Mouse (Mus musculus) midbrain, postnatal 0 days (tissue): ENCODE results near the gene Gm36079. TPM values are rescaled to one million over a fixed set of nuclear protein-coding genes. Genes with fewer than 3 reads are reported as not detected.
"Not testable (repeated sequence)": the region's sequence is repeated elsewhere in the genome, so short reads cannot be mapped to it uniquely, and the experiment has no call there.

Experiments
- ATAC-seq: fragments of 200-750 bp; cut with Nextera tagmentation; 2 replicates; pipeline ENCODE4 v1.8.0; 2017; ENCODE audit warnings: moderate number of reproducible peaks, mild to moderate bottlenecking, moderate TSS enrichment, moderate library complexity; ENCODE audit not compliant: low FRiP score
- DNase-seq: peaks from one replicate; pipeline ENCODE4 v3.0.0-alpha.2; 2015; ENCODE audit warnings: low spot score
- H3K27ac ChIP-seq: fragments of 300-500 bp; sonication (generic); 2 replicates; pipeline ENCODE4 v1.5.1; 2014; ENCODE audit warnings: low read depth, mild to moderate bottlenecking, low read length, mixed read lengths
- H3K27me3 ChIP-seq: fragments of 300-500 bp; sonication (generic); 2 replicates; pipeline ENCODE4 v1.6.1; 2014; ENCODE audit warnings: low read length, control low read depth, mixed read lengths; ENCODE audit not compliant: insufficient read depth
- H3K36me3 ChIP-seq: fragments of 300-500 bp; sonication (generic); 2 replicates; pipeline ENCODE4 v1.6.1; 2014; ENCODE audit warnings: low read length, control low read depth, mixed read lengths; ENCODE audit not compliant: insufficient read depth
- H3K4me1 ChIP-seq: fragments of 300-500 bp; sonication (generic); 2 replicates; pipeline ENCODE4 v1.6.1; 2014; ENCODE audit warnings: mild to moderate bottlenecking, control low read depth, antibody characterized with exemption, low read length, mixed read lengths; ENCODE audit not compliant: insufficient read depth
- H3K4me2 ChIP-seq: fragments of 300-500 bp; sonication (generic); 2 replicates; pipeline ENCODE4 v1.6.1; 2014; ENCODE audit warnings: low read depth, mild to moderate bottlenecking, low read length, mixed read lengths; ENCODE audit not compliant: poor library complexity, severe bottlenecking
- H3K4me3 ChIP-seq: fragments of 300-500 bp; sonication (generic); 2 replicates; pipeline ENCODE4 v1.5.1; 2014; ENCODE audit warnings: low read depth, mild to moderate bottlenecking, low read length, moderate library complexity
- H3K9ac ChIP-seq: fragments of 300-500 bp; sonication (generic); replicated peaks from 2 replicates; pipeline ENCODE4 v1.6.1; 2014; ENCODE audit warnings: mild to moderate bottlenecking, low read length, moderate library complexity, mixed read lengths; ENCODE audit not compliant: poor library complexity, severe bottlenecking
- H3K9me3 ChIP-seq: fragments of 300-500 bp; sonication (generic); 2 replicates; pipeline ENCODE4 v1.6.1; 2016; ENCODE audit warnings: low read length, control low read depth
- CTCF ChIP-seq: IDR thresholded peaks from 2 replicates; pipeline ENCODE4 v1.5.1; 2016; ENCODE audit warnings: antibody characterized with exemption, mild to moderate bottlenecking
- WGBS: fragments of 180-500 bp; shearing (Covaris S2); extraction: QIAGEN DNeasy Blood & Tissue Kit; methylation state at CpG from one replicate; pipeline ENCODE4 v1.1.7; 2014; 5-methylcytosine and 5-hydroxymethylcytosine counted together
- polyA plus RNA-seq: library from polyadenylated mRNA; unstranded; fragments of >200 nt; fragmentation: Nextera tagmentation; extraction: Ambion mirVana; gene quantifications from 2 replicates; pipeline ENCODE4 v1.2.1, GENCODE M21; 2015
- total RNA-seq: library from RNA; depleted of rRNA; stranded (reverse); fragments of >200 nt; gene quantifications from 2 replicates; pipeline ENCODE4 v1.2.3, GENCODE M21; 2014

The Gm36079 gene
- total and polyA plus RNA-seq, 2 experiments from 2014 or later, result not detected

GRCm38 (mm10) chr13:120046422-120047209 is 19.8 kb upstream of the Gm36079 start:
- H3K4me1 ChIP-seq, H3K9me3 ChIP-seq, H3K36me3 ChIP-seq, H3K9ac ChIP-seq, H3K4me2 ChIP-seq, H3K4me3 ChIP-seq, H3K27ac ChIP-seq, H3K27me3 ChIP-seq, DNase-seq: not testable (repeated sequence)
- ATAC-seq, result peak; percentile 47; the same call in 1 of the 2 replicates
- under 1% methylated on average over 8 of the region's 40 CpGs for WGBS

- H3K4me1 ChIP-seq, H3K27me3 ChIP-seq, H3K36me3 ChIP-seq, H3K4me3 ChIP-seq, H3K4me2 ChIP-seq, DNase-seq, ATAC-seq, H3K27ac ChIP-seq, H3K9ac ChIP-seq, H3K9me3 ChIP-seq: not testable (repeated sequence)
- TF ChIP-seq CTCF, result peak; percentile 50
- no CpG with 5 or more reads among the region's 1 CpGs for WGBS
These were observed 14.3 kb upstream of the Gm36079 start for GRCm38 (mm10) chr13:120041145-120041544.

GRCm38 (mm10) chr13:120037881-120038280 is 11.1 kb upstream of the Gm36079 start:
- not testable (repeated sequence) for H3K36me3 ChIP-seq, H3K4me3 ChIP-seq, H3K4me1 ChIP-seq, H3K27me3 ChIP-seq, H3K9me3 ChIP-seq, DNase-seq, H3K4me2 ChIP-seq, H3K9ac ChIP-seq, ATAC-seq, H3K27ac ChIP-seq
- WGBS, result 6% methylated on average over 6 of the region's 6 CpGs

- DNase-seq, H3K27me3 ChIP-seq, H3K36me3 ChIP-seq, H3K9ac ChIP-seq, ATAC-seq, H3K4me2 ChIP-seq, H3K9me3 ChIP-seq, H3K4me3 ChIP-seq, H3K4me1 ChIP-seq, H3K27ac ChIP-seq: not testable (repeated sequence)
- 1% methylated on average over 23 of the region's 25 CpGs for WGBS
These were observed 9.8 kb upstream of the Gm36079 start for GRCm38 (mm10) chr13:120036577-120037115.

GRCm38 (mm10) chr13:120035151-120035550 is 8.3 kb upstream of the Gm36079 start:
- not testable (repeated sequence) for H3K9ac ChIP-seq, ATAC-seq, H3K9me3 ChIP-seq, DNase-seq, H3K36me3 ChIP-seq, H3K27ac ChIP-seq, H3K4me1 ChIP-seq, H3K27me3 ChIP-seq, H3K4me3 ChIP-seq, H3K4me2 ChIP-seq
- 2% methylated on average over 5 of the region's 18 CpGs for WGBS

- 3% methylated on average over 3 of the region's 10 CpGs for WGBS
- H3K4me2 ChIP-seq, DNase-seq, H3K27ac ChIP-seq, H3K9ac ChIP-seq, H3K27me3 ChIP-seq, H3K36me3 ChIP-seq, ATAC-seq, H3K4me3 ChIP-seq, H3K4me1 ChIP-seq, H3K9me3 ChIP-seq: not testable (repeated sequence)
These were observed 7.8 kb upstream of the Gm36079 start for GRCm38 (mm10) chr13:120034637-120035036.

GRCm38 (mm10) chr13:120033516-120034190 is 6.8 kb upstream of the Gm36079 start:
- DNase-seq, result not testable (repeated sequence)

GRCm38 (mm10) chr13:120031676-120032075 is 4.9 kb upstream of the Gm36079 start:
- not testable (repeated sequence) for H3K27me3 ChIP-seq, H3K36me3 ChIP-seq, H3K4me3 ChIP-seq, H3K9ac ChIP-seq, H3K4me2 ChIP-seq, ATAC-seq, DNase-seq, H3K9me3 ChIP-seq, H3K4me1 ChIP-seq, H3K27ac ChIP-seq
- WGBS, result 4% methylated on average over 9 of the region's 16 CpGs

More at GRCm38 (mm10) chr13:120033516-120034190, 6.8 kb upstream of the Gm36079 start:
- WGBS, result 2% methylated on average over 16 of the region's 19 CpGs
- H3K4me1 ChIP-seq, H3K27me3 ChIP-seq, H3K9me3 ChIP-seq, H3K36me3 ChIP-seq, H3K4me3 ChIP-seq, H3K27ac ChIP-seq, H3K4me2 ChIP-seq, H3K9ac ChIP-seq, ATAC-seq: not testable (repeated sequence)
